Mouse (Mus musculus) heart, postnatal 0 days (tissue): ENCODE measurements around the gene Gm13119.
"Not testable (repeated sequence)": the region's sequence is repeated elsewhere in the genome, so short reads cannot be mapped to it uniquely, and the experiment has no call there.

Source experiments
- CTCF ChIP-seq: IDR thresholded peaks from 2 replicates; pipeline ENCODE4 v1.5.1; 2016; ENCODE audit warnings: antibody characterized with exemption, control low read depth, low read depth
- EP300 ChIP-seq: IDR thresholded peaks from 2 replicates; pipeline ENCODE4 v1.6.1; 2016; ENCODE audit warnings: antibody characterized with exemption, low read depth

DNA sequence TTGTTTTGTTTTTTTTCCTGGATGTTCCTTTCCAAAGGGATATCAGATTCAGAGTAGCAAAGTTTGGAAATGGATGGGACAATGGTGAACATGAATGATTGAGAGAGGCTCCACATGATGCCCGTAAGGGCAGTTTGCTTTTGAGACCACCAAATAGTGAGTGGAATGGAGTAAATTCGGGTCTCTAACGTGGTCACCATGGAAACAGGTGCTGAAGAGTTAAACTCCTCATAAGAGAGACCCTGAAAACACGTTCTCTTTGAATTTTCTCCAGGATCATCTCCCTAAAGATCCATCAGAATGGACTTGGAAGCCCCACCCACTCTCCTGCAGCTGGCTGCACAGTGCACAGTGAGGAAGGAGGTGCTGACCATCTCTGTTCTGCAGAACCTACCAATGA is 27.8 kb upstream of the Gm13119 start, which contains the start of gene Gm13128:
- not testable (repeated sequence) for TF ChIP-seq EP300, CTCF
